Mouse (Mus musculus): ENCODE results near the gene Tspan14. TPM values are rescaled to one million over a fixed set of nuclear protein-coding genes. Genes with fewer than 3 reads are reported as not detected.

Gene Tspan14
- polyA plus RNA-seq, 1 experiment = 41.2 TPM

GRCm38 (mm10) chr14:41006263-41006662 lies 39.7 kb upstream of the Tspan14 start:
- TF ChIP-seq POLR2A (IDR thresholded peaks at IDR 0.05; ENCODE audit: borderline replicate concordance, control insufficient read depth, low read depth, low read length) (no peak), CTCF (IDR thresholded peaks at IDR 0.05; ENCODE audit: control insufficient read depth, insufficient read depth, low read length) (no peak)
- Histone ChIP-seq H3K27ac (ENCODE audit: control insufficient read depth, insufficient read depth, low read depth, low read length, poor library complexity) (peak overlapping the region; percentile 37; the same call in 1 of the 2 replicates), H3K4me3 (replicated peaks; ENCODE audit: control insufficient read depth, low read depth, low read length) (peak overlapping the region; percentile 48), H3K4me1 (ENCODE audit: control insufficient read depth, insufficient read depth, low read length) (no peaks in the 10 kb centered on the region; the same call in 1 of the 2 replicates)
- WGBS = 47% methylated on average over 10 of the region's 10 CpGs

GRCm38 (mm10) chr14:41005716-41006115 lies 39.1 kb upstream of the Tspan14 start:
- H3K27ac ChIP-seq (ENCODE audit: control insufficient read depth, insufficient read depth, low read depth, low read length, poor library complexity) = no peak overlapping the region
- TF ChIP-seq CTCF (IDR thresholded peaks at IDR 0.05; ENCODE audit: control insufficient read depth, insufficient read depth, low read length) (no peak), POLR2A (IDR thresholded peaks at IDR 0.05; ENCODE audit: borderline replicate concordance, control insufficient read depth, low read depth, low read length) (no peak)
- no peaks in the 10 kb centered on the region; the same call in 1 of the 2 replicates for H3K4me1 ChIP-seq (ENCODE audit: control insufficient read depth, insufficient read depth, low read length)
- WGBS = 84% methylated on average over 9 of the region's 9 CpGs
- H3K4me3 ChIP-seq (replicated peaks; ENCODE audit: control insufficient read depth, low read depth, low read length) = peak overlapping the region; percentile 57

GRCm38 (mm10) chr14:41004201-41005141 lies 37.9 kb upstream of the Tspan14 start:
- H3K4me3 ChIP-seq (replicated peaks; ENCODE audit: control insufficient read depth, low read depth, low read length) = no peak overlapping the region
- H3K4me1 ChIP-seq (ENCODE audit: control insufficient read depth, insufficient read depth, low read length) = no peaks in the 10 kb centered on the region; the same call in 1 of the 2 replicates
- TF ChIP-seq CTCF (IDR thresholded peaks at IDR 0.05; ENCODE audit: control insufficient read depth, insufficient read depth, low read length) (no peak), POLR2A (IDR thresholded peaks at IDR 0.05; ENCODE audit: borderline replicate concordance, control insufficient read depth, low read depth, low read length) (no peak)
- H3K27ac ChIP-seq (ENCODE audit: control insufficient read depth, insufficient read depth, low read depth, low read length, poor library complexity) = no peak overlapping the region
- 89% methylated on average over 22 of the region's 22 CpGs for WGBS

DNA sequence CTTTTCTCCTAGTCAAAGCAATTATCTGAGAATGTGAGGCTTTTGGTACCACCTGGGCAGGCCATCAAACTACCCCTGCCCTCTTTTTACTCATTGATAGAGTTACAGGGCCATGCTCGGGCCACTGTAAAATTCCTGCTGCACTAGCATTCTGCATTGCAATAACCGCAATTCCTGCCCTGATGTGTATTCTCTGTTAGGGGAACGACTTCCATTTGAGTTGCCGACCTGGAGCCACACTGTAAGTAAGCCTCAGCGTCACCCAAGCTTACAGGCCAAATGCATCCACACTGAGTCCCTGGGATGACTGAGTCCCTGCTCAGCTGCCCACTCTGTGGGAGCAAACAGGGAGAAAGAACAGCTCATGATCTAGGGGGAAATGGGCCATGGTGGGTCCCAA lies 35.0 kb upstream of the Tspan14 start:
- WGBS = 85% methylated on average over 5 of the region's 5 CpGs
- Histone ChIP-seq H3K27ac (ENCODE audit: control insufficient read depth, insufficient read depth, low read depth, low read length, poor library complexity) (no peak overlapping the region), H3K4me3 (replicated peaks; ENCODE audit: control insufficient read depth, low read depth, low read length) (no peak overlapping the region), H3K4me1 (ENCODE audit: control insufficient read depth, insufficient read depth, low read length) (no peaks in the 10 kb centered on the region)
- no peak for TF ChIP-seq POLR2A (IDR thresholded peaks at IDR 0.05; ENCODE audit: borderline replicate concordance, control insufficient read depth, low read depth, low read length)
- TF ChIP-seq CTCF (IDR thresholded peaks at IDR 0.05; ENCODE audit: control insufficient read depth, insufficient read depth, low read length) = no peak

DNA sequence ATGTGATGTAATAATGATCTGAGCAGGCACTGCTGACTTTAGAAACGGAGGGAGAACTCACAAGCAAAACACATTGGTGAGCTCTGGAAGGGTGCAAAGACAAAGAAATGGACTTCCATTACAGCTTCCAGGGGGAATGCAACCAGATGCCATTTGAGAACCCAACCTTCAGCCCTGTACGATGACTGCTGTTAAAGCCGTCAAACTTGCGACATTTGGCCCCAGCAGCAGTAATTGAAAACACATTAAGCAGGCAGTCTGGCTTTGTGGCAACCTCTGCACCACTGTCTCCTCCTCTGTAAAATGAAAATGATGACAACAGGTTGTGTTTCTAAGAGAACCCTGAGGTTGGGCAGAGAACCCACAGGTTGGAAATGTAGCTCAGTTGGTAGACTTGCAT lies 34.2 kb upstream of the Tspan14 start:
- H3K4me1 ChIP-seq (ENCODE audit: control insufficient read depth, insufficient read depth, low read length) = no peaks in the 10 kb centered on the region
- no peak for TF ChIP-seq CTCF (IDR thresholded peaks at IDR 0.05; ENCODE audit: control insufficient read depth, insufficient read depth, low read length)
- no peak for TF ChIP-seq POLR2A (IDR thresholded peaks at IDR 0.05; ENCODE audit: borderline replicate concordance, control insufficient read depth, low read depth, low read length)
- no peak overlapping the region for H3K4me3 ChIP-seq (replicated peaks; ENCODE audit: control insufficient read depth, low read depth, low read length)
- 84% methylated on average over 4 of the region's 4 CpGs for WGBS
- H3K27ac ChIP-seq (ENCODE audit: control insufficient read depth, insufficient read depth, low read depth, low read length, poor library complexity) = no peak overlapping the region

DNA sequence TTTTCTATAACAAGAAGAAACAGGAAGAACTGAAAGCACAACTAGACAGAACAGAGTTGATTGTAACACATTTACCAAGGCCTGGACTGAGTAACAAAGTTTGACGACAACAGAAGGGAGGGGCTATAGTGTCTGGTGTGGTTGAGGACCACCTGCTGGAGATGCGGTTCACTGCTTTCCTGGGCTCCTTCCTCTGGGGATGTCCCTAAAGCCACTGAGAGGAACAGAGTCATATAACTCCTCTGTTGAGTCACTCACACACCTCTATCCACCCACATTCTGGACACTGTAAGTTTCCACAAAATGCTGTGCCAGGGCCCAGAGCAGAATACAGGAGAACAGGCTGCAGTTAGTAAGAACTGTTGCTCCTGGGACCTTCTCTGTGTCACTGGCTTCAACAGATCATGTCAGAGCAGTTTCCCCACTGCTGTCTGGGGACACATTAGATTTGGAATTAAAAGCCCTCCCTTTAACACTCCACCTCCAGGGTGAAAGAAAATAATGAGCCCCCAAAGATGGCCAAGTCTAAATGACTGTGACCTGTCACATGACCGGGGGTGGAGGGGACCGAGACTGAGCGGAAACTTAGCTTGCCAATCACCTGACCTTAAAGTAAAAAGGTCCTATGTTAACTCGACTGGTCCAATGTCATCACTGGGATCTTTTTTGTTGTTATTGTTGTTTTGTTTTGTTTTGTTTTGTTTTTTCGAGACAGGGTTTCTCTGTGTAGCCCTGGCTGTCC lies 33.5 kb upstream of the Tspan14 start:
- Histone ChIP-seq H3K4me3 (replicated peaks; ENCODE audit: control insufficient read depth, low read depth, low read length) (no peak overlapping the region), H3K27ac (ENCODE audit: control insufficient read depth, insufficient read depth, low read depth, low read length, poor library complexity) (peak overlapping the region; percentile 16; the same call in 1 of the 2 replicates), H3K4me1 (ENCODE audit: control insufficient read depth, insufficient read depth, low read length) (no peaks in the 10 kb centered on the region)
- WGBS = 67% methylated on average over 7 of the region's 7 CpGs
- TF ChIP-seq POLR2A (IDR thresholded peaks at IDR 0.05; ENCODE audit: borderline replicate concordance, control insufficient read depth, low read depth, low read length) (no peak), CTCF (IDR thresholded peaks at IDR 0.05; ENCODE audit: control insufficient read depth, insufficient read depth, low read length) (no peak)

DNA sequence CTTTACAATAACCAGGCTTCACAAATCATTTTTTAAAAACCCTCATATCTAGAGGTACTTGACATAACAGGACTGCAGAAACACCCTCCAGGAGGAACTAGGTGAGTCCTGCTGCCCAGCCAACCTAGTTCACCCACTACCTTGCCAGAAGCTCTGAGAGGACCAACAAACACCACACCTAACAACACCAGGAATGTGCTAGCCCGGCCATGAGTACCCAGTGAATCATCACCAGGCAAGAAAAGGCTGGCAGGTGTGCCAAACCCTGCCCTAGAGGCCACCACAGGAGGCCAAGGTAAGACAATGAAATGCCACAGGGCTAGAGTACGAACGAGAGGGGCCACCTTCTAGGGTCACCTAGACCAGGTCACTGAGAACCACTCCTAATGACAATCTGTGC lies 29.6 kb upstream of the Tspan14 start:
- TF ChIP-seq POLR2A (IDR thresholded peaks at IDR 0.05; ENCODE audit: borderline replicate concordance, control insufficient read depth, low read depth, low read length) (no peak), CTCF (IDR thresholded peaks at IDR 0.05; ENCODE audit: control insufficient read depth, insufficient read depth, low read length) (no peak)
- no peak overlapping the region for H3K27ac ChIP-seq (ENCODE audit: control insufficient read depth, insufficient read depth, low read depth, low read length, poor library complexity)
- H3K4me3 ChIP-seq (replicated peaks; ENCODE audit: control insufficient read depth, low read depth, low read length) = no peak overlapping the region
- 86% methylated on average over 3 of the region's 3 CpGs for WGBS
- H3K4me1 ChIP-seq (ENCODE audit: control insufficient read depth, insufficient read depth, low read length) = no peaks in the 10 kb centered on the region

- WGBS = 37% methylated on average over 6 of the region's 6 CpGs
- no peak overlapping the region for H3K4me3 ChIP-seq (replicated peaks; ENCODE audit: control insufficient read depth, low read depth, low read length)
- no peaks in the 10 kb centered on the region for H3K4me1 ChIP-seq (ENCODE audit: control insufficient read depth, insufficient read depth, low read length)
- H3K27ac ChIP-seq (ENCODE audit: control insufficient read depth, insufficient read depth, low read depth, low read length, poor library complexity) = no peak overlapping the region
- TF ChIP-seq POLR2A (IDR thresholded peaks at IDR 0.05; ENCODE audit: borderline replicate concordance, control insufficient read depth, low read depth, low read length) = no peak
- TF ChIP-seq CTCF (IDR thresholded peaks at IDR 0.05; ENCODE audit: control insufficient read depth, insufficient read depth, low read length) = no peak
Measured at GRCm38 (mm10) chr14:40992464-40992863, 25.9 kb upstream of the Tspan14 start.

Data from bone marrow, adult 2 months (tissue).